Mouse (Mus musculus) right cerebral cortex, adult 2 months (tissue): ENCODE results near the gene Srcin1.

Experiments
- DNase-seq, 2 experiments: peaks; one replicate each; pipeline ENCODE4 v3.0.0; 2021 to 2022; ENCODE audit warnings: low spot score in 2 of 2

The Srcin1 gene

GRCm38 (mm10) chr11:97576136-97576906 lies at the start of gene Srcin1:
Gene Srcin1 (minus strand): TSS chr11:97576186.
- DNase-seq: peak in 1 of 2 experiments; percentile 68

DNA sequence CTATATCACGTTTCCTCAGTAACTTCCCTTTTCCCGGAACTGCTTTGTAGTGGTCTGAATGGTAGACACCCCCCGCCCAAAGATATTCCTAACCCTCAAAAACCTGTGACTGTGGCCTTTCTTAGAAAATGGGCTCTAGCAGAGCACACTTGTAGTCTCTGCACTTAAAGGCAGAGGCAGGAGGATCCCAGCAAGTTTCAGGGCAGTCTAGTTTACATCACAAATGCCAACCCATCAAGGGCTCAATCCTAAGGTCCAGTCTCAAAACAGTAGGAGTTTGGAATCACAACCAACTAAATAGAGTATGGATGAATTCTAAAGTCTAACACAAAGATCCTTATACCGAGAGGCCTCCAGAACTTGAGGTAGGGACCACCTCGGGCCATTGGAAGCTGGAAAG lies 49.6 kb upstream of the Srcin1 start:
- no peak for DNase-seq

DNA sequence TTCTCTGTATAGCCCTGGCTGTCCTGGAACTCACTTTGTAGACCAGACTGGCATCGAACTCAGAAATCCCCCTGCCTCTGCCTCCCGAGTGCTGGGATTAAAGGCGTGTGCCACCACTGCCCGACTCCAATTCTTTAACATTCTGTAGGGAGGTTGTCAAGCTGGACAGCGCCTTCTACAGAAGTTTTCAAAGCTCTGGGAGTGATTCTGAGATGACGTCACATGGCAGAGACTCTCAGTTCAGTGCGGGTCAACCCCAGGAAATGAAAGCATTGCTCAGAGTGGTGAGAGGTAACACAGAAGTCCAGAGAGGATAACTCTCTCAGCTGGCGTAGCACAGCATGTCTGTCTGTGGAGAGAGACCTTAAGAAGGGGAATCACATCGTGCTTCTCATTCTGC lies 47.2 kb upstream of the Srcin1 start:
- no peak for DNase-seq

DNA sequence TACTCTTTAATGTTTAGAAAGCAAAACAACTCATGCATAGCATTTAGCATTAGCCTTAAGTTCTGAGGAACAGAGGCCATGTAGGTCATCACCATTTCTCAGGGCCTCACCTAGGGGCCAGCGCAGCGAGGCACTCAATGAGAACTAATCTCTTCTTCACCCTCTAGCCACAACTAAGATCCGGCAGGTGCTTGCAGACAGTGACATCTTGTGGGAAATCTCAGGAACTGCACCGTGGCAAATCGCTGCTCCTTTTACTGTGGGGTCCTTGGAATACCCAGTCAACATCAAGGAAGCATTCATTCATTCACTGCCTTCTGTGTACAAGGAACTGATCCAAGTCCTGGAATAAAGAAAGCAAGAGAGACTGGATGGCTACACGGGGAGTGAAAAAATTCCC lies 46.5 kb upstream of the Srcin1 start:
- DNase-seq: peak; percentile 81 to 85

DNA sequence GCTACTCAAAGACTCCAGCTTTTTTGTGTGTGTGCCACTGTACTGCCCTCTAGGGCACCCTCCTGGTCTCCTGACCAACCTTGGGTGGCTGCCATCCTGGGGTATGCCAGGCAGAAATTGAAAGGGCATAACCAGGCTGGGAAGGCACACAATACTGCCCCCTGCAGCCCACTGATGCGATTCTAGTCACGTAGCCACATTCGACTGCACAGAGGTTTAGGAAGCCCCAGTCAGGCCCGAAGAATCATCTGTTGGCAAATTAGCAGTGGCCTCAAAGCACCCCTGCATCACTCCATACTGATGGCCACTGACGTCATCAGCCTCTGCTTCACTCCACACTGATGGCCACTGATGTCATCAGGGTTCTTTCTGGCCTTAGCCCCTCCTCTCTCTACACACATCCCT lies 43.4 kb upstream of the Srcin1 start:
- peak; percentile 77 to 82 for DNase-seq

DNA sequence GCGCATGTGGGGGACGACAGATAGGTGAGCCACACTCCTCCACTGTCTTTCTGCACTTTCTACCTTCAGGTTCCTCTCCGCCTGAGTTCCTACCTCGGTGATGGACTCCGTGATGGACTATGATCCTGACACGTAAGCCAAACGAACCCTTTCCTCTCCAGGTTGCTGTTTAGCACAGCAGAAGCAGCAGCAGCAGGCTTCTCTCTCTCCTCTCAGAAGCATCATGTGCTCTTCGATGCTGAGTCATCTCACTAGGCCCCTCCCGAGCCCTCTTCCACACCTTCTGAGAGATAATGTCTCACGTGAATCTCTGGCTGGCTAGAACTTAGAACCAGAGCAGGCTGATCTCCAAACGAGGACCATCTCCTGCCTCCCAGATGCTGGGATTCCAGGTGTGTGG lies 42.4 kb upstream of the Srcin1 start:
- no peak for DNase-seq

- no peak for DNase-seq
Measured at GRCm38 (mm10) chr11:97615276-97615675, 39.3 kb upstream of the Srcin1 start.

GRCm38 (mm10) chr11:97611076-97611475 lies 35.1 kb upstream of the Srcin1 start:
- peak; percentile 78 to 87 for DNase-seq

DNA sequence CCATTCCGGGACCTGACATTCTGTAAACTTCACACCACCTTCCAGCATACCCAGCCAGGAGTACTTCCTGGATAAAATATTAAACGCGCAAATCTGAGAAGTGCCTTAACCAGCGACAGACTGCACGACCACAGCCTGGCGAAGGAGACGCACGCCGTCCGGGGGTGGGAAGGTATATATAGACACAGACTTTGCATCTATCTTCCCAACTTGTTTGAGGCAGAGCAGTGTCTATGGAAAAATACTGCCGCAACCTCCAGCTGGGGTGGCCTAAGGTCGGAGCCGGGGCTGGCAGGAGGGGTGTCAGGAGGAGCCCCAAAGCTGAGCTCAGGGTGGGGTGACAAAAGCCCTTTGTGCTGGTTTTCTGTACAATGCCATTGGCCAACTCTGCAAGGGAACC lies 33.8 kb upstream of the Srcin1 start:
- DNase-seq: peak; percentile 80 to 87

DNA sequence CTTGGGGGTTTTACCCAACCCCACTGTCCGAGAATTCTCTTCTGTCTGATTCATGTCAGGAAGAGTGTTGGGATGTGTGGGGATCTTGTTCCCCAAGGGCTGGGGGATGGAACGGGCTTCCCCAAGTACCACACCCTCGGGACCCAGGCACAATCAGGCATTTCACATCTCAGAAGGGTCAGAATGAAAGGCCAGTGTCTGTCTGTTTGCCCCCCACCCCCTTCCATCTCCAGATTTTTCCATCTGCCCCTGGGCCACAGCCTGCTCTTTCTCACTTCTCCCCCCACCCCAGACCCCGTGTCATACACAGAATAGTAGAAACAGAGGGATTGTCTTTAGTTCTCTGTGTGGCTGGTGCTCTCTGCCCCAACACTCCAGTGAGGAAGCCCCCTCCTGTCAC lies 32.9 kb upstream of the Srcin1 start:
- no peak for DNase-seq

GRCm38 (mm10) chr11:97607056-97607725 lies 31.2 kb upstream of the Srcin1 start:
- no peak for DNase-seq

GRCm38 (mm10) chr11:97603891-97604290 lies 27.9 kb upstream of the Srcin1 start:
- no peak for DNase-seq

DNA sequence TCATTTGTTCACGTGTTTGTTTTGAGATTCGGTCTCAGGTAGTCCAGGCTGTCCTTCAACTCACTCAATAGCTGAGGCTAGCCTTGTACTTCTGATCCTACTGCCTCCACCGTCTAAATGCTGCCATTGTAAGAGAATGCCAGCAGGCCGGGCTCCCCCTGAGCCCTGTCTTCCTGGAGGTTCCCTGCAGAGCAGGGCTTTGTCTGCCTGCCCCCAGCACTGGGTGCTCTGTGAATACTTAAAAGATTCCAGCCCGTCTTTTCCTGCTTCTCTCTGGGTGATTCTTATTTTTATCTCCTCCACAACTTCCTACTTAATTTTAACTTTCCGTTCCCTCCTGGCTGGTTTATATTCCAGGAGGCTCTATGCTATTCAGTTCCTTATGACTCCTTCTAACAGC lies 26.2 kb upstream of the Srcin1 start:
- DNase-seq: no peak

DNA sequence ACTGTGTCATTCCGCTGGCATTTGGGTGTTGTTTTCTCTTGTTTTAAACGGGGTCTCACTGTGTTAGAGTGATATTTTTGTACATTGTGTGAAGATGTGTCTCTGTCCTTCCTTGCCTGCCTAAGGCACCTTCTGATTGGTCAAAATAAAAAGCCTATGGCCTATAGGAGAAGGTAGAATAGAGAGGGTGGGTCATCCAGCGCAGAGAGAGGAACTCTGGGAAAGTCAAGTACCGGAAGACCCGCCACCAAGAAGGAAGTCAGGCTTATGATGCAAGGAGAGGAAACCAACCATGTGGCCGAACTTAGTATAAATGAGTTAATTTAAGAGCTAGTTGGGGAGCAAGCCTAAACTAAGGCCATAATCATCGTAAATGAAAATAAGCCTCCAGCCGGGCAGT lies 23.1 kb upstream of the Srcin1 start:
- DNase-seq: no peak

- DNase-seq: no peak
Measured at GRCm38 (mm10) chr11:97597945-97598691, 22.1 kb upstream of the Srcin1 start.

DNA sequence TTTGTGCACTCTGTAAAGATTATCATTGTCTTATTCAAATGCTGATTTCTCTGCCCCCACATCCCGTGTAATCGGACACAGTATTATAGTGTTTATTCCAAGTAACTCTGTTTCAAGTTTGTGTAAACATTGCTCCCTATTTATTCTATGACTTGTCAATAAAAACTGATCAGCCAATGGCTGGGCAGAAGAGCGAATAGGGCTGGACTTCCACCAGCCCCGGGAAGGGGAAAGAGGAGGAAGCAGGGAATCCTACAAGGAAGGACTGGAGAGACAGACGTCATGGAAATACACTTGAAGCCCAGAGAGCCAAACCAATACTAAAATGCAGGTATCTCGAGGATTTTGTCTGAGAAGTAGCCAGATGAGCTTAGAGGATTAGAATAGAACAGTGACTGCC lies 18.1 kb upstream of the Srcin1 start:
- DNase-seq: no peak

DNA sequence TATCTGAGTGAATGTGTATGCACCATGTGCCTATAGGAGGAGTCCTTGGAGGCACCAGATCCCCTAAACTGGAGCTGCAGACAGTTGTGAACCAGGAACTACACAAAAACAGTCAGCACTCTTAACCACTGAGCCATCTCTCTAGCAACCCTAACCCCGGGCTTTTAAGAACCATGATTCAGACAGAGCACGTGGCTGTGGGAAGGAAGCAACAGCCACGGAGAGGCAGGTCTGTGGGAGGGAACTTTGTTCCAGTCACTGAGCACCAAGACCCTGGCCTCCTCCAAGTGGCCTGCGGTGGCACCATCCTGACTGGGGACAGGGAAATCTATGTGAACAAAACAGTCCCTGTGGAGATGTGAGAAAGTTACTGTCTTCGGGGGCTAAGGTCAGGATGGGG lies 15.9 kb upstream of the Srcin1 start:
- no peak for DNase-seq

GRCm38 (mm10) chr11:97590227-97590960 lies 14.4 kb upstream of the Srcin1 start:
- peak in 1 of 2 experiments; percentile 64 for DNase-seq

- peak in 1 of 2 experiments; percentile 64 for DNase-seq
Measured at GRCm38 (mm10) chr11:97589216-97589615, 13.2 kb upstream of the Srcin1 start.

DNA sequence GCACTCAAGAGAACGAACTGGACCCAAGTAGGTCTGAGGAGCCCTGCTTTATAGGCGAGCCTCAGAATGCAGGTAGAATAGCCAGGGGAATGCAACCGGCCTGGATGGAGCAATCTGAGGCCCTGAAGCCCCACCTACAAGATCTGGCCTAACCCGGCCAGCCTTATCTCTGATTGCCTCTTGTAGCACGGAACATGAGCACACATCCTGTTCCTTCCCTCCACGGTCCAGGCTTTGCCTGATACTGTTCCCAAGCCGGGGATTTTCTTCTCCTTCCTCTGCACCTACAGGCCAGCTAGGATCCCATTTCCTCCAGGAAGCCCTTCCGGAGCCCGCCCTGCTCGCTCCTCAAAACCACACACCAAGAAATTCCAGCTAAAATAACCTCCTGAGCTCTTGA lies 9.9 kb upstream of the Srcin1 start:
- DNase-seq: no peak

GRCm38 (mm10) chr11:97584476-97584875 lies 8.5 kb upstream of the Srcin1 start:
- DNase-seq: no peak
